In the genomic region with DNA sequence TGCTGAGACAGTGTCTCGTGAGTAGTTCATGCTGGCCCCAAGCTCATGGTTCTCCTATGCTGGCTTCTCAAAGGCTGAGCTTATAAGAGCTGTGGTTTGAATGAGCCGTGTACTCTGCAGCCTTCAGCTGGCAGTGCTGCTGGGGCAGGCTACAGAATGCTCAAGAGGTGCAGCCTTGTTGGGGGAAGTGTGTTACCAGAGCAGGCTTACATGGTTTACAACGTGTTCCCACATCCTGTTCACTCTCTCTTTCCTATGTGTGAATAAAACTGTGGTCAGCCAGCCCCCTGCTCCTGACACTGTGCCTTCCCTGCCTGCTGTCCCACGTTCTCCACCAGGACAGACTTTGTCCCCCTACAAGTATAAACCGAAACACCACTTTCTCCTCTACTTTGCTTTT, we compare ENCODE assay signal across 26 mouse cellular contexts. TPM values are rescaled to one million over a fixed set of nuclear protein-coding genes. Genes with fewer than 3 reads are reported as not detected.
A peak's percentile ranks its signal among the peaks of the same experiment; 100 is the strongest.
DNase-seq lines count a peak whose midpoint lies in the region; ATAC-seq lines count a peak whose summit lies in the region.
"Had no signal": no experiment of that assay in that cellular context is flagged by ENCODE, and none has a peak within 500 bp of the region (broad histone marks: within the 10 kb centered on the region; RNA-seq: fewer than 3 reads in every experiment).

No protein-coding gene starts in this region.

- peaks cover 8% of the 10 kb centered on the region for H3K4me1 ChIP-seq in limb, embryonic 12.5 days (replicated peaks)
- H3K4me1 ChIP-seq in limb, embryonic 10.5 days, result peaks cover 9% of the 10 kb centered on the region
- H3K4me1 ChIP-seq in heart, embryonic 11.5 days (ENCODE audit: control insufficient read depth, insufficient read depth, low read length), result peaks cover 2% of the 10 kb centered on the region
- H3K4me1 ChIP-seq in midbrain, embryonic 16.5 days (ENCODE audit: control insufficient read depth, insufficient read depth, low read length), result peaks cover 6% of the 10 kb centered on the region

- H3K27me3 ChIP-seq in limb, embryonic 12.5 days, result no peaks in the 10 kb centered on the region
- H3K27me3 ChIP-seq in limb, embryonic 10.5 days (ENCODE audit: low read depth, poor library complexity, severe bottlenecking), result no peaks in the 10 kb centered on the region
- no peaks in the 10 kb centered on the region for H3K27me3 ChIP-seq in heart, embryonic 11.5 days (ENCODE audit: control insufficient read depth, insufficient read depth, low read length)
- no peaks in the 10 kb centered on the region for H3K27me3 ChIP-seq in midbrain, embryonic 16.5 days (ENCODE audit: control insufficient read depth, insufficient read depth, low read depth, low read length)
- H3K27me3 ChIP-seq: forebrain, embryonic 12.5 days; heart, embryonic 15.5 days; hindbrain, embryonic 12.5 days; intestine, embryonic 15.5 days; lung, embryonic 15.5 days; midbrain, embryonic 12.5 days; neural tube, embryonic 15.5 days had no signal

- H3K27ac ChIP-seq in limb, embryonic 12.5 days, result 0 out of 2 replicates have a peak overlapping the region, but pooled peaks have one; percentile 7
- no peak overlapping the region for H3K27ac ChIP-seq in limb, embryonic 10.5 days
- H3K27ac ChIP-seq in heart, embryonic 11.5 days (ENCODE audit: low read depth, low read length), result no peak overlapping the region
- H3K27ac ChIP-seq in midbrain, embryonic 16.5 days (ENCODE audit: low read length), result no peak overlapping the region
- H3K27ac ChIP-seq: forebrain, embryonic 12.5 days; heart, adult 2 months; heart, embryonic 15.5 days; hindbrain, embryonic 12.5 days; intestine, embryonic 15.5 days; liver, embryonic 14.5 days; lung, embryonic 15.5 days; midbrain, embryonic 12.5 days; neural tube, embryonic 15.5 days; stomach, postnatal 0 days had no signal

- H3K36me3 ChIP-seq in limb, embryonic 12.5 days, result peaks cover 67% of the 10 kb centered on the region
- H3K36me3 ChIP-seq in limb, embryonic 10.5 days, result peaks cover 83% of the 10 kb centered on the region
- H3K36me3 ChIP-seq in heart, embryonic 11.5 days (ENCODE audit: control insufficient read depth, insufficient read depth, low read length), result peaks cover 14% of the 10 kb centered on the region
- peaks cover 21% of the 10 kb centered on the region; the same call in 1 of the 2 replicates for H3K36me3 ChIP-seq in midbrain, embryonic 16.5 days (ENCODE audit: control insufficient read depth, insufficient read depth, low read length)

- no peaks in the 10 kb centered on the region for H3K9me3 ChIP-seq in limb, embryonic 12.5 days
- H3K9me3 ChIP-seq in limb, embryonic 10.5 days (replicated peaks), result no peaks in the 10 kb centered on the region
- H3K9me3 ChIP-seq in heart, embryonic 11.5 days (replicated peaks; ENCODE audit: control insufficient read depth, low read length), result no peaks in the 10 kb centered on the region
- H3K9me3 ChIP-seq in midbrain, embryonic 16.5 days (replicated peaks; ENCODE audit: control insufficient read depth, low read length, poor library complexity, severe bottlenecking), result no peaks in the 10 kb centered on the region
- H3K9me3 ChIP-seq: forebrain, embryonic 12.5 days; heart, embryonic 15.5 days; hindbrain, embryonic 12.5 days; intestine, embryonic 15.5 days; lung, embryonic 15.5 days; midbrain, embryonic 12.5 days; neural tube, embryonic 15.5 days had no signal

- no peak overlapping the region for H3K4me3 ChIP-seq in limb, embryonic 12.5 days (replicated peaks)
- no peak overlapping the region for H3K4me3 ChIP-seq in limb, embryonic 10.5 days
- no peak overlapping the region for H3K4me3 ChIP-seq in heart, embryonic 11.5 days (ENCODE audit: low read depth, low read length)
- no peak overlapping the region for H3K4me3 ChIP-seq in midbrain, embryonic 16.5 days (ENCODE audit: low read depth, low read length)
- H3K4me3 ChIP-seq: forebrain, embryonic 12.5 days; heart, adult 2 months; heart, embryonic 15.5 days; hindbrain, embryonic 12.5 days; intestine, embryonic 15.5 days; lung, embryonic 15.5 days; midbrain, embryonic 12.5 days; myocyte; neural tube, embryonic 15.5 days had no signal

- DNase-seq in limb, embryonic 10.5 days (ENCODE audit: low spot score), result no peak
- peak; percentile 84 for DNase-seq in thymus, postnatal 0 days (ENCODE audit: low spot score)
- DNase-seq in cerebellum, adult 11-12 months, result no peak
- no peak for DNase-seq in layer of hippocampus, adult 9-10 months (ENCODE audit: low spot score)
- DNase-seq: adrenal gland, adult 2 months; cerebellum, adult 8-10 months; gastrocnemius, postnatal 14 days; heart, adult 2 months; kidney, adult 9 months; kidney, postnatal 25 days; lung, postnatal 4 days; right cerebral cortex, postnatal 25 days had no signal

- ATAC-seq in limb, embryonic 12.5 days (ENCODE audit: insufficient number of reproducible peaks, insufficient read depth, low FRiP score, low TSS enrichment, low read depth), result no peak
- ATAC-seq in inflammation-experienced regulatory T-cells, adult 6 months, result peak; percentile 83
- no peak for ATAC-seq in heart, embryonic 11.5 days (replicated peaks; ENCODE audit: insufficient number of reproducible peaks, low FRiP score, low TSS enrichment)
- ATAC-seq in midbrain, embryonic 16.5 days, result no peak
- ATAC-seq: intestine, embryonic 15.5 days had no signal

- H3K4me2 ChIP-seq in limb, embryonic 12.5 days, result no peak overlapping the region
- no peak overlapping the region for H3K4me2 ChIP-seq in heart, embryonic 11.5 days
- H3K4me2 ChIP-seq in midbrain, embryonic 16.5 days (ENCODE audit: low read length), result no peak overlapping the region
- H3K4me2 ChIP-seq: forebrain, embryonic 12.5 days; heart, embryonic 15.5 days; hindbrain, embryonic 12.5 days; intestine, embryonic 15.5 days; lung, embryonic 15.5 days; midbrain, embryonic 12.5 days; neural tube, embryonic 15.5 days had no signal

- no peak overlapping the region for H3K9ac ChIP-seq in limb, embryonic 12.5 days (replicated peaks)
- H3K9ac ChIP-seq in heart, embryonic 11.5 days (ENCODE audit: low read depth, low read length), result no peak overlapping the region
- H3K9ac ChIP-seq in midbrain, embryonic 16.5 days (ENCODE audit: low read depth, low read length), result no peak overlapping the region
- H3K9ac ChIP-seq: forebrain, embryonic 12.5 days; heart, embryonic 15.5 days; hindbrain, embryonic 12.5 days; intestine, embryonic 15.5 days; liver, embryonic 14.5 days; lung, embryonic 15.5 days; midbrain, embryonic 12.5 days; neural tube, embryonic 15.5 days had no signal

- 83% methylated on average over 5 of the region's 5 CpGs for WGBS in limb, embryonic 12.5 days
- 88% methylated on average over 5 of the region's 5 CpGs for WGBS in limb, embryonic 10.5 days
- 79% methylated on average over 5 of the region's 5 CpGs for whole genome bisulfite sequencing in heart, embryonic 11.5 days (ENCODE audit: insufficient replicate concordance)
- 90% methylated on average over 5 of the region's 5 CpGs for WGBS in midbrain, embryonic 16.5 days

RNA-seq across cellular contexts. Expression of gene Psmg1, which starts 5.8 kb away (rescaled TPM):
- polyA plus RNA-seq in limb, embryonic 12.5 days (2016; fragmentation: Nextera tagmentation; extraction: Ambion mirVana), result 102 and 109 TPM in 2 replicates
- 139 and 149 TPM in 2 replicates for polyA plus RNA-seq in limb, embryonic 10.5 days (2016; fragmentation: Nextera tagmentation; extraction: Ambion mirVana)
- 10 to 100 TPM; 20.2 to 27.5 (median 25.2) TPM for polyA plus RNA-seq in inflammation-experienced regulatory T-cells, adult 6 months (2017; shearing (Covaris generic))
- polyA plus RNA-seq in thymus, postnatal 0 days (2015; fragmentation: Nextera tagmentation; extraction: Ambion mirVana), result 98.4 and 99.3 TPM in 2 replicates
- polyA plus RNA-seq in heart, embryonic 11.5 days (2014; fragmentation: Nextera tagmentation; extraction: Ambion mirVana), result 76.5 and 83.1 TPM in 2 replicates
- polyA plus RNA-seq in midbrain, embryonic 16.5 days (2015; fragmentation: Nextera tagmentation; extraction: Ambion mirVana), result 61.6 and 68.3 TPM in 2 replicates
